Mouse (Mus musculus) lung, postnatal 10 days (tissue): ENCODE results near the gene Ascl1.

Experiments used
- DNase-seq: peaks from one replicate; pipeline ENCODE4 v3.0.0; 2021

Ascl1 gene

GRCm38 (mm10) chr10:87493576-87493975 is at the start of gene Ascl1:
Gene Ascl1, minus strand, starts transcription at chr10:87493660.
- DNase-seq, result no peak

GRCm38 (mm10) chr10:87534172-87534571 is 40.7 kb upstream of the Ascl1 start:
- no peak for DNase-seq

DNA sequence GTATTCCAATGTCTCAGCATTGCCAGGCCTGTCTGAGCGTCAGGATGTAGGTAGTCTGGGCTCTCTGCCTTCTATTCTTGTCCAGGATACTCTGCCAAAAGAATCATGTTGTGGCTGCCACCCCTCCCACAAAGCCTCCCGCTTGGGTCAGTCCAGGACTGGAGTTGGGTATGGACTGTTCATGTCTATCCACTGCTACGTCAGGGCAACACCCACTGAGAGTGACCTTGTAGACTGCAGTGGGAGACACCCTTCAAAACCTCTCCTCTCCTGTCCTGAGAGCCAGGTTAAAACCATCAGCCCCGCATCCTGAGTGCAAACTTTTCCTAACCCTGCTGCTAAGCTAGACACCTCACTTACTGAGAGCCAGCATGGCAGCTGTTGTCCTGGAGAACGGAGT is 28.2 kb upstream of the Ascl1 start, which contains the start of gene Pah:
TSS of gene Pah (plus strand) at position 150 of the 400 bp plus-strand sequence.
- no peak for DNase-seq

- no peak for DNase-seq
These were observed 27.1 kb upstream of the Ascl1 start for GRCm38 (mm10) chr10:87520401-87521116.

- DNase-seq, result no peak
These were observed 25.1 kb upstream of the Ascl1 start for GRCm38 (mm10) chr10:87518585-87518984.

GRCm38 (mm10) chr10:87513052-87513451 is 19.6 kb upstream of the Ascl1 start:
- no peak for DNase-seq

GRCm38 (mm10) chr10:87508581-87508980 is 15.1 kb upstream of the Ascl1 start:
- DNase-seq, result no peak

GRCm38 (mm10) chr10:87503946-87504345 is 10.5 kb upstream of the Ascl1 start:
- peak; percentile 60 for DNase-seq

DNA sequence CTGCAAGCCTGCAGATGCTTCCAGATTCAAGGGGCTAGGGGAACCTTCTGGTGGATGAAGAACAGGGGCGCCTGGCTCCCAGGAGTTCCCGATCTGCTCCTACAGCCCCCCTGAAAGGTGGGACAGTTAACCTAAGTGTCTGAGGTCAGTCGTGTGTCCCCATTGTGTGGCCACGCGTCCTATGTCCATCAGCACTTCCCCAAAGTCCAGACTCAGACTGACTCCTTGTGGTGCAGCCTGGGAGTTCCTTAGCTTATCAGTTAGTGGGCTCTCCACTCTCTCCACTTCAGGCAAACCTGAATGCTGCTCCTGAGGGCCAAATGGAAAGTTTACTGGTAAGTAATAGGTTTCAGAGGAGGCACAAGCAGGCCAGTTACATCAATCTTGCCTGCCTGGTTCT is 8.8 kb upstream of the Ascl1 start:
- DNase-seq, result no peak

DNA sequence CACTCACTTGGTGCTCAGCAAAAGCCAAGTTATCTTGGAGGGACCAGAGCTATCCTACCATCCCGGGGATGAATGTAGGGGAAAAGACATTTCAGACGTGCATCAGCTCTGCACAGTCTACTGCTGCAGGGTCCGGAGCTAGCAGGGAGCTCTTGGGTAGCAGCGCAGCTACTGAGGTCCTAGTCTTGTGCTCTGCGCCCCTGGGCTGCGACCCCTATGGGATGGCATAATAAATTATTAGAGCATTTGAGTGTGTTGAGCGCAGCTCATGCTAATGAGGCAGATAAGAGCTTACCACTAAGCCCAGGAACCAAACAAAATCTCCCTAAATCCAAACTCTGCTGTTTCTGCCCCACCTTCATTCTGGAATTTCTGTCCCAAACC is 8.2 kb upstream of the Ascl1 start:
- DNase-seq, result no peak

DNA sequence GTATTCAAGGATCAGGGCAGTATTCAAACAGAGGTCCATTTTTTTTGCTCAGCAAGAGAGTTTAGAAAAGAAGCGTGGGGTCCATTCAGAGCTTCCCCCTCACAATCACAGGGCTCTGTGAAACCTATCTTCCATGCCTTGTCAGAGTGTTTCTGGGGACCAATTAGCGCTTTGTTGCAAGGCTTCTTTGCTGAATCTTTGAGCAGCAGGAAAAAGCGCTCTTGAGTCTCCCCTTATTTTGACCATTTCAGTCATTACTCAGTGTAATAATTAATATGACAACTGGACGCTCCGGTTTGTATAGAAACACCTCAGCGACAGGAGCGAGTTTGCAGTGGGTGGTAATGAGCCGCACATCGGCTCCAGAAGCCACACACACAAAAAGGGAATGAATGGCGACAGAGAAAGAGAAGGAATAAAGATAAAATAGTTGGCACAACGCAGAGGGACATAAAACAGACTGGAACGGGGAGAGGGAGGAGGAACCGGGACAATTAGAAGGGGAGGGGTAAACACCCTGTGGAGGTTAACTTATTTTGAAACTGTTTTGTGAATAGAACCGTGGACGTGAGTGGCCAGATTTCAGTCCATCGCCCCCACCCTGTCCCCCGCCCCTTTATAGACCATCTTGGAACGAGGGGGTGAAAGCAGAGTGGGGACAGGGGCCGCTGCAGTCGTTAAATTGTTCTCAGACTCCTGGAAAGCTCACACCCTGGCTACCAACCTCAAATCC is 7.6 kb upstream of the Ascl1 start:
- no peak for DNase-seq

DNA sequence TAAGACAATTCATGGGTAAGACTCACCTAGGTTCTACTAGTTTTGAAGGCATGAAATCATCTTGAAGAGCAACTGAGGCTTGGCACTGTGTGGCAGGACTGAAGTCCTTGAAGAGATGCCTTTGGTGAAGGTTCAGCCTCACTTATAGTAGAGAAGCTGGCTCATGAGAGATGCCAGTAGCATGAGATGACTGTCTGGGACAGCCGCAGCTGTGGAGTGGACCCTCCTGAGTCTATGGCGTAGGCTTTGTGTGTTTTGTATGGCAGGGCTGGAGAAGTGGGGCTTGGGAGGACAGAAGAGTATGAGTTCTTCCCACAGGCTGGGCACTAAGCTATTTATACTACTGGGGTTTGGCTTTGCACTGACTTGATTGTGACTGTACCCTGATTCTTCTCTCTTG is 3.6 kb upstream of the Ascl1 start:
- no peak for DNase-seq

DNA sequence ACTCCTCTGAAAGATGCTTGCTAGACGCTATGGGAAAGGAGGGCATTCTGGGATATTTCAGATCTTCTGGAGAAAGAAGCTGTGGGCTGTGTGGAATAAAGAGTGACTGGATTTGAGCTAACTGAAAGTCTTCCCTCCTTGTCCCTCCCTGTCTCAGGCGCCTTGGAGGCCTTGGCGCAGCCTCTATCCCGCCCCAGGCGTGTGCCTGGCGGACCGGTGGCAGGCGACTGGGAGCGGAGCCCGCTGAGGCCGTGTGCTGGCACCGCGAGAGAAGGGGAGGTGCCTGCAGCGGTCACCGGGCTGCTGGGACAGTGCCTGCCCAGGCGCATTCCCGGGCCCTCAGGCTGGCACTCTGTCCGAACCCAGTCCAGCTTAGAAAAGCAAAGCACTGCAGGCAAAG is 1.1 kb upstream of the Ascl1 start:
- DNase-seq, result peak; percentile 22

GRCm38 (mm10) chr10:87494176-87494575 is 716 bp upstream of the Ascl1 start:
- no peak for DNase-seq

GRCm38 (mm10) chr10:87492661-87493551 is 554 bp downstream of the Ascl1 start:
- peak; percentile 61 for DNase-seq

DNA sequence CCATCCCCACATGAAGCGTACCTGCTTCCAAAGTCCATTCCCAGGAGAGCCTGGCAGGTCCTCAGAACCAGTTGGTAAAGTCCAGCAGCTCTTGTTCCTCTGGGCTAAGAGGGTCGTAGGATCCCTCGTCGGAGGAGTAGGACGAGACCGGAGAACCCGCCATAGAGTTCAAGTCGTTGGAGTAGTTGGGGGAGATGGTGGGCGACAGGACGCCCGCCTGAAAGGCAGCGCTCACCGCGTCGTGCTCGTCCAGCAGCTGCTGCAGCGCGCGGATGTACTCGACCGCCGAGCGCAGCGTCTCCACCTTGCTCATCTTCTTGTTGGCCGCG is 1.2 kb downstream of the Ascl1 start:
- DNase-seq, result no peak

- no peak for DNase-seq
These were observed 1.9 kb downstream of the Ascl1 start for GRCm38 (mm10) chr10:87491485-87492040.

DNA sequence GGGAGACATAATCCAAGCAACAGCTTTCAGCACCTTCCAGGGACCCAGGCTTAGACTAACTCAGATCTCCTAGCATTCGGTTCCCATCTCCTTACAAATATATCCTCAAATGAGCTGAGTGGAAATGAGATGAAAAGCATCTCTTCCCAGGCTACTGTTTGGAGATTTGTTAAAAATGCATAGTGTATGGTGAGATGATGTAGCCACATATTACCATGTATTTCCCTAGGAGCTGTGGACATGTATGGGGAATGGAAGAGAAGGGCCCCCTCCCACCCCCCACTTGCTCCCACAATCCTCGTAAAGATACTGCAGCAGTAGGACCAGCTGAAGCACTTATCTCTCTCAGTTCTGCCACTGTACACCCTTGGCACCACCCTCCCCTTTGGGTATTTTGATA is 3.1 kb downstream of the Ascl1 start:
- DNase-seq, result no peak

- DNase-seq, result no peak
These were observed 4.0 kb downstream of the Ascl1 start for GRCm38 (mm10) chr10:87489246-87490009.

DNA sequence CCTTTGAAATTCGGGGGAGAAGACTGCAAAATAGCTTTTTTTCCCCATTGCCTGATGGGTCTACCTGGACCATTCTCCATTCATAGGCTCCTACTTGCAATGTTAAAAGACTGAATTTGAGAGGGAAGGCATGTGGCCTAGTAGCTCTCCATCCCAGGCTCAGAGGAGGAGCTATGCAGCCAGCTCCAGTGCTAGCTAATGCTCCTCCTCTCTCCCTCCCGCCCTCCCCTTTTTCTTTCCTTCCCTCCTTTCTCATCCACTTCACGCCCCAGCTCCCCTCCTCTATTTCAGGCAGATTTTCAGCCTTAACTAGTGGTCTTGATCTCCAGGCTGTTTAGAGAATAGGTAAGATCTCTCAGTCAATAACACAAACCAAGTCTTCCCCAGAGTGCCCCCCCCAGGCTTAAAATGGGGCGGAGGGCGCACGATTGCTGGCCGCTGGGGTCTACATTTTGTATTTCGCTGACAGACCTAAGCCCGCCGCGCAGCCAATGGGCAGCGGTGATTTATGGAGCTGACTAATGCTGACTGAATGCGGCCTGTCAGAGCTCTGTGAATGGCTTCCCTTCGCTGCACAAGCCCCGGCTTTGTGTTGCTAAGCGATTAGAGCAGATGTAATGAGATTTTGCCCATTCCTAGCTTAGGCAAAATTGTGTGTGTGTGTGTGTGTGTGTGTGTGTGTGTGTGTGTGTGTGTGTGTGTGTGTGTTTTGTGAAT is 4.9 kb downstream of the Ascl1 start:
- no peak for DNase-seq

DNA sequence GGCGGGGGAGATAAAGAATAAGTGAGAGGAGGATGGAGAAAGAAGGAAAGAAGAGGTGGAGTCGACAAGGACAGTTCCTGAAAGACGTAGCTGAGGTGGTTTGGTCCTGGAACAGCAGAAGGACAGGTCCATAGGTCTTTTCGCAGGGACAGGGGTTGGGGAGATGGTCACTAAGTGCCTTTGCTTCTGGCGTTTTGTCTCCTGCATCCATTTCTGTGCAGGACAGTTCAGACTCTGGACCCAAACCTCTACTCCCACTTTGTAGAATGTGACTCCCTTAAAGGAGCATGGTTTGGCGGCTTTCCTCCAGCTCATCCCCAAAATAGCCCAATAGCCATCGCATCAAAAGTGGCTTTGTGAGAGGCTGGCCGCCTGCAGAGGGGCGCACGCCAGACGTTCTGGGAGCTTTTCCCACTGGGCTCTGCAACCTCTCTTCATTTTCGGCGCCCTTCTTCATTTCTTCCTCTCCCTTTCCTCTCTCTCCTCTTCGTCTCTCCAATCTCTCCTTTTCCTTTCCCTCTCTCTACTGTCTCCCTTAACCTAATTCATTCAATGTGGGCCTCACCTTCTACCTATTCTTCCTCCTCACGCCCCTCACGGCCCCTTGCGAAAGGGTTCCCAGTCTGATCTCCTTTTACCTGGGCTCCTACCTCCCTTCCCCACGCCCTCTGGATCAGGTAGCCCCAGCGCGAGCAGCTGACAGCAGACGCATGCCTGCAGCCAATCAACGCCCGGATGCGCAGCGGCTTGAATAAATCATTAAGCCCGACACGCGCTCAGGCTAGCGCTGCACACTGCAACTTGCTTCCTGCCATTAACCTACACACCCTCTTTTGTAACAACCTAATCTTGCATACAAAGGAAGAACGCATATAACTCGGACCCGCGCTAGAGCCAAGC is 7.5 kb downstream of the Ascl1 start:
- DNase-seq, result no peak
